Mouse (Mus musculus) brown adipose tissue, adult 24 weeks (tissue): Measurements from ENCODE around the gene Loxl4. TPM values are rescaled to one million over a fixed set of nuclear protein-coding genes. Genes with fewer than 3 reads are reported as not detected.
A peak's percentile ranks its signal among the peaks of the same experiment; 100 is the strongest.

Source experiments
- H3K27ac ChIP-seq: fragments of 200-500 bp; replicated peaks from 2 replicates; pipeline ENCODE4 v1.5.1; 2012; ENCODE audit warnings: low read depth, mild to moderate bottlenecking, low read length
- H3K4me1 ChIP-seq: fragments of 200-500 bp; 2 replicates; pipeline ENCODE4 v1.6.1; 2012; ENCODE audit warnings: low read length, mixed read lengths; ENCODE audit not compliant: control insufficient read depth, insufficient read depth, insufficient read length
- H3K4me3 ChIP-seq: fragments of 200-500 bp; 2 replicates; pipeline ENCODE4 v1.5.1; 2012; ENCODE audit warnings: low read depth, mild to moderate bottlenecking, low read length, moderate library complexity; ENCODE audit not compliant: insufficient read depth
- polyA plus RNA-seq: library from polyadenylated mRNA; stranded (reverse); fragments of >200 nt; gene quantifications from 2 replicates; pipeline ENCODE4 v1.2.4, GENCODE M21; 2012; ENCODE audit not compliant: missing spikeins, insufficient read depth, insufficient read length

Gene Loxl4
- polyA plus RNA-seq, 1 experiment = 0.28 TPM

DNA sequence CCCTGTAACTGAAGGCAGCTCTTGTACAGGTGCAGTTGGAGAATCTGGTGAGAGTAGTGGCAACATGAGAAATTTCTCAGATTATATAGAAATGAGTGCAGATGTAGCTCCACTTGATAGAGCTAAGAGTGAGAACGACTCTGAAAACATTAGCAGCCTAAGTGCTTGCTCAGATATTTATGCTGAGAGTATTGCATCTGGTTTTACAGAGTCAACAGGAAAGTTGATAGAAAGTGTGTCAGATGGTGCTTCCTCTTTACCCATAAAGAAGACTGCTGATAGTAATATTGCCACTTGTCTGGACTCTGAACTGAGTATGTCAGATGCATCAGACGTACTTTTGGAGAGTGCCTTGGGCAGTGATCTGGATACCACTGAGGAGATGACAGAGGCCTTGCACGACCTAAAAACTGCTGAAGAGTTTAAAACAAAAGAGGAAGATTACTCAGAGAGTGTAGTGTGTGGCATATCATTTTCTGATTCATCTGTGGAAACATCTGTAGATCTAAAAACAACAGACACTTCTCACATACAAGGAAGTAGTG, 48.8 kb downstream of the Loxl4 start:
- Histone ChIP-seq H3K27ac (peak overlapping the region; percentile 8; the same call in 1 of the 2 replicates), H3K4me3 (no peak overlapping the region), H3K4me1 (peaks cover 13% of the 10 kb centered on the region; the same call in 1 of the 2 replicates)

DNA sequence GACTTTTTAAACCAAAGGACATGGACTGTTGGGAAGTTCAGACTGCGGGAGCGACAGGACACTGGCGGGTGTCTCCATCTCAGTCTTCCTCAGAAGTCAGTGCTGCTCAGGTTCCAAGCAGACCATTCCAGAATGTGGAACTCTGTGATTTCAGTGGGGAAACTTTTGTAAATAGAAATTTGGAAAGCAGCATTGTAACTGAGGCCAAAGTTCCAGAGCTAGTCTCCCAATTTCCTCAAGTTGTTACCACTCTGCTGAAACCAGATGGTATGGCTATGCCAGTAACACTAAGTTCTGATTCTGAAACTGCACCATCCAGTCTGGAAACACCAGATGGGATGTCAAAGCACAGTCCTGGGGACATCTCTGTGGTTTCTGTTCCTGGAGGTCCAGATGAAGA, 49.6 kb downstream of the Loxl4 start:
- H3K27ac ChIP-seq = peak overlapping the region; percentile 8; the same call in 1 of the 2 replicates
- peaks cover 13% of the 10 kb centered on the region; the same call in 1 of the 2 replicates for H3K4me1 ChIP-seq
- H3K4me3 ChIP-seq = no peak overlapping the region

DNA sequence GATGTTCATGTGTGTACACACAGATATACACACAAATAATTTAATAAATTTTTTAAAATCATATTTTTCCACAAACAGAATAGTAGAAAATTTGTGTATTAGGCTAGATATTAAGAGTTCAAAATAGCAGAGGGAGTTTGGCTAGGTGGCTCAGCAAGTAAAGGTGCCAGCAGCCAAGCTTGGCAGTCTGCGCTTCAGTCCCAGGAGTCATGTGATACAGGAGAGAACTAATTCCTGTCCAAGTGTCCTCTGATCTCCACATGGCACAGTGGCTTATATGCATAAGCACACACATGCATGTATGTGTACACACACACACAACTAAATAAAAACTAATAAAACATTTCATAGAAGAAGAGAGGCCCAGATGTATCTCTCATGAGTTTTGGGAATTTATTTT, 50.6 kb downstream of the Loxl4 start:
- H3K4me1 ChIP-seq = peaks cover 13% of the 10 kb centered on the region; the same call in 1 of the 2 replicates
- no peak overlapping the region for H3K4me3 ChIP-seq
- no peak overlapping the region for H3K27ac ChIP-seq

DNA sequence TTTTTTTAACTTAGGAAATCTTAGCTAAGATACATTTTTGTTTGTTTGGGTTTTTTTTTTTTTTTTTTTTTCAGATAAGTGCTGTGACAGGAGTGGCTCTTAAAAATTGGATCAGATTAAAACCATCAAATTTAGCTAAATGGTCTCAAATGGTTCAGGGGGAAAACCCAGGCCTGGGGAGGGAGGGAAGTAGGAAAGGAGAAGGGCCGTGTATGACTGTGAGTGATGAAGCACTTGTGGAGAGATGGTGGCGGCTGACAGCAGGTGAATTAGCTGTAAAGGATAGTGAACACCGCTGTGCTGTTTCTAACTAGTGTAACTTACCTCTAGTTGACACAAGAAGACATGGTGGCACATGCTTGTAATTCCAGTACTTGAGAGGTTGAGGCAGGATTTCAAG, 53.9 kb downstream of the Loxl4 start:
- no peak overlapping the region for H3K4me3 ChIP-seq
- H3K27ac ChIP-seq = no peak overlapping the region
- peaks cover 9% of the 10 kb centered on the region; the same call in 1 of the 2 replicates for H3K4me1 ChIP-seq

Other genes with a start within 250 kb of the Loxl4 start
- gene Crtac1, start 181.0 kb downstream of the Loxl4 start, polyA plus RNA-seq = 0.91 TPM in 1 of 2 replicates, not detected in the other
- gene R3hcc1l, start 94.1 kb downstream of the Loxl4 start, polyA plus RNA-seq = 8.4 and 10.4 TPM in 2 replicates
- 1.1 and 2.1 TPM in 2 replicates for gene Pyroxd2, start 140.0 kb upstream of the Loxl4 start, polyA plus RNA-seq
- 3.1 and 4.8 TPM in 2 replicates for gene Hps1, start 167.2 kb upstream of the Loxl4 start, polyA plus RNA-seq